Mouse (Mus musculus): ENCODE data around the gene Cebpb. TPM values are rescaled to one million over a fixed set of nuclear protein-coding genes. Genes with fewer than 3 reads are reported as not detected.

Cebpb gene
- polyA plus RNA-seq, 1 experiment from 2014 or later, result 0.51 TPM

DNA sequence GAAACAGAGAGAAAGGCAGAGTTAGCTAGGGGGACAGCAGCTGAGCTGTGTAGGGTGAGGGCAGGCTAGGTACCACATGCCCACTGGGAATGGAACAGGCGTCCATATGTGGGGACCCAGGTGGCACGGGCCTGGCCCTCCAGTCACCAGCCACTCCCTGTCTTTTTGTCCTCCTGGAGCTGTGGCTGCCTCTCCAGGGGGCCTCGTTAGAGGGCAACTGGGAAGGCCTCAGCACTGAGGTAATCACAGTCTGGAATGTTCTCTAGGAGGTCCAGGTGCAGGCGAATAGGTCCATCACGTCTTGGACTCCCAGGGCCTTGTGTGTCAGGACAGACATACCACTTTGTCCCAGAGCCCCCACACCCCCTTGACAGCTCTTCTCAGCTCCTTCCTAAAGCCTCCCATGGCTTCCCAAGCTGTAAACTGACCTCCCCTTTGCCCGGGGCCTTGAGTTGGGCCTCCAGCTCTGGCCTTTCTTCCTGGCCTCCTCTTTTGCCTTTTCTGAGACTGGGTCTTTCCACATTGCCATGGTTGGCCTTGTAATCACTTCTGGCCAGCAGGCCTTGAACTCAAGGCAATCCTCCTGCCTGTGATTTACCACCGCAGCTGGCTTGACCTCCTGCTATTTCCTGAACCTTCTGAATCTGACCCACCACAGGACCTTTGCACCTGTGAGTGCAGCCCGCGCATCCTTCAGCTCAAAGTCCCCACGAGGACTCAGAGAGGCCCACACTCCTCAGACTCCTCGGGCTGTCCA, 17.6 kb downstream of the Cebpb start:
- no peaks in the 10 kb centered on the region for H3K36me3 ChIP-seq (ENCODE audit: control insufficient read depth, insufficient read depth)
- ATAC-seq (replicated peaks; ENCODE audit: extremely low read depth, insufficient read depth, low FRiP score), result no peak
- no peak overlapping the region for H3K4me3 ChIP-seq (ENCODE audit: low read length)
- H3K27ac ChIP-seq (ENCODE audit: low read length), result no peak overlapping the region
- no peaks in the 10 kb centered on the region for H3K9me3 ChIP-seq (replicated peaks; ENCODE audit: control insufficient read depth, low read length)
- no peak overlapping the region for H3K4me2 ChIP-seq (ENCODE audit: low read depth, low read length)
- H3K4me1 ChIP-seq (ENCODE audit: control insufficient read depth, insufficient read depth, low read length), result 0 out of 2 replicates have a peak, but pooled peaks cover 3% of the 10 kb centered on the region
- peak overlapping the region; percentile 18 for H3K9ac ChIP-seq (ENCODE audit: low read length)
- no peaks in the 10 kb centered on the region for H3K27me3 ChIP-seq (ENCODE audit: control insufficient read depth, insufficient read depth, low read length)
- 65% methylated on average over 11 of the region's 11 CpGs for WGBS

DNA sequence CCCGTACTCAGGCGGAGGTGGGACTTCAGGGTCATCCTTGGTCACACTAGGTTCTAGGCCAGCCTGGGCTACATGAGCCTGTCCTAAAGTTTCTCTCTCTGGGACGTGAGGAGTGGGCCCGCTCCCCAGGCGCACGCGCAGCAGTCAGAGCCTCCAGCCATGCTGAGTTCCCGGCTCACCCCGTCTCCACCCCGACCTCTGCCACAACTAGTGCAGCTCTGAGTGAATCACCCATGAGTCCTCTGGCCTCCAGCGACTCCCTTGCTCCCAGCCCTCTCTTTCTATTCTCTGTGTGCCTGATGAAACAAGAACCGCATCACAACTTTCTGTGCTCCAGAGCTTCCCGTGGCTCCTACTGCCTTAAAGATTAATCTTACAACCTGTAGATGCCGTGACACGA, 19.7 kb downstream of the Cebpb start:
- 58% methylated on average over 15 of the region's 15 CpGs for WGBS
- peaks cover 4% of the 10 kb centered on the region for H3K4me1 ChIP-seq (ENCODE audit: control insufficient read depth, insufficient read depth, low read length)
- H3K27ac ChIP-seq (ENCODE audit: low read length), result no peak overlapping the region
- no peaks in the 10 kb centered on the region for H3K9me3 ChIP-seq (replicated peaks; ENCODE audit: control insufficient read depth, low read length)
- no peak for ATAC-seq (replicated peaks; ENCODE audit: extremely low read depth, insufficient read depth, low FRiP score)
- no peak overlapping the region for H3K4me3 ChIP-seq (ENCODE audit: low read length)
- no peak overlapping the region for H3K9ac ChIP-seq (ENCODE audit: low read length)
- H3K27me3 ChIP-seq (ENCODE audit: control insufficient read depth, insufficient read depth, low read length), result no peaks in the 10 kb centered on the region
- no peak overlapping the region for H3K4me2 ChIP-seq (ENCODE audit: low read depth, low read length)
- H3K36me3 ChIP-seq (ENCODE audit: control insufficient read depth, insufficient read depth), result no peaks in the 10 kb centered on the region

DNA sequence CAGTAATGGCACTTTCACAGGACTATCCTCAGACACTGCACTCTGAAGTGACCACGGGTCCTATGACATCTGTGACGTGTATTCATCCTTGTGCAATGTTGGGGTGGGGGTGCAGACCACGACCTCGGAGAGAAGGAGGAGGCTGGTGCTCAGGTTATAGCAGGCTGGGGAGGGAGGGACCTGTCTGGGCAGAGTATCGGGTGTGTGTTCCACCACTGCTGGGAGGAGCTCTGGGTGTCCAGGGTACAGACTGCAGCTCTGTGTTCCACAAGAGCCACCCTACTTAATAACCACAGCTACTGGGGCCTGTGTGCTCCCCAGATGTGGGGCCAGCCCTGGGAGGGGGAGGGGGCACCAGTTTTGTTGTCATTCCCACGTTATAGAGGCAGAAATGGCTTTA, 21.3 kb downstream of the Cebpb start:
- ATAC-seq (replicated peaks; ENCODE audit: extremely low read depth, insufficient read depth, low FRiP score), result no peak
- no peaks in the 10 kb centered on the region for H3K27me3 ChIP-seq (ENCODE audit: control insufficient read depth, insufficient read depth, low read length)
- peaks cover 11% of the 10 kb centered on the region for H3K4me1 ChIP-seq (ENCODE audit: control insufficient read depth, insufficient read depth, low read length)
- H3K36me3 ChIP-seq (ENCODE audit: control insufficient read depth, insufficient read depth), result no peaks in the 10 kb centered on the region
- no peak overlapping the region for H3K4me3 ChIP-seq (ENCODE audit: low read length)
- no peaks in the 10 kb centered on the region for H3K9me3 ChIP-seq (replicated peaks; ENCODE audit: control insufficient read depth, low read length)
- WGBS, result 66% methylated on average over 6 of the region's 6 CpGs
- H3K4me2 ChIP-seq (ENCODE audit: low read depth, low read length), result no peak overlapping the region
- H3K27ac ChIP-seq (ENCODE audit: low read length), result no peak overlapping the region
- H3K9ac ChIP-seq (ENCODE audit: low read length), result no peak overlapping the region

DNA sequence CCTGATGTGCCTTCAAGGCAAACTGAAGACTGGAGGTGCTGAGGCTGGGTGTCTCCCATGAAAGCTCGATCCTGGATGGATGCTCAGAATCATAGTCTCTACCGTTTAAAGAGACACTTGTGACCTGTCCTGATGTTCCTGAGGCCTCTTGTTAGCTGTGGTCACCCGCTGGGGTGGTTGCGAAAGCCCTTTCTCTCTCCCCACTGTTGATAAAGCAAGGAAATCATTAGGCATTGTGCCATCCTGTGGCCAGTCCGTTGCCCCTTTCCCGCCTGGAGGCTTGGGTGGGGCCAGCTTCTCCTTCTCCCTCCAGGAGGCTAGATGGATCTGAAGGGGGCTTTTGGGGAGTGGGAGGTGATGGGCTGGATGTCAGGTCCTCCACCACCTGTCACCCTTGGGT, 21.9 kb downstream of the Cebpb start:
- no peak for ATAC-seq (replicated peaks; ENCODE audit: extremely low read depth, insufficient read depth, low FRiP score)
- no peak overlapping the region for H3K9ac ChIP-seq (ENCODE audit: low read length)
- 57% methylated on average over 6 of the region's 6 CpGs for WGBS
- no peaks in the 10 kb centered on the region for H3K36me3 ChIP-seq (ENCODE audit: control insufficient read depth, insufficient read depth)
- no peaks in the 10 kb centered on the region for H3K27me3 ChIP-seq (ENCODE audit: control insufficient read depth, insufficient read depth, low read length)
- H3K9me3 ChIP-seq (replicated peaks; ENCODE audit: control insufficient read depth, low read length), result no peaks in the 10 kb centered on the region
- H3K27ac ChIP-seq (ENCODE audit: low read length), result no peak overlapping the region
- peaks cover 13% of the 10 kb centered on the region for H3K4me1 ChIP-seq (ENCODE audit: control insufficient read depth, insufficient read depth, low read length)
- no peak overlapping the region for H3K4me3 ChIP-seq (ENCODE audit: low read length)
- H3K4me2 ChIP-seq (ENCODE audit: low read depth, low read length), result no peak overlapping the region

DNA sequence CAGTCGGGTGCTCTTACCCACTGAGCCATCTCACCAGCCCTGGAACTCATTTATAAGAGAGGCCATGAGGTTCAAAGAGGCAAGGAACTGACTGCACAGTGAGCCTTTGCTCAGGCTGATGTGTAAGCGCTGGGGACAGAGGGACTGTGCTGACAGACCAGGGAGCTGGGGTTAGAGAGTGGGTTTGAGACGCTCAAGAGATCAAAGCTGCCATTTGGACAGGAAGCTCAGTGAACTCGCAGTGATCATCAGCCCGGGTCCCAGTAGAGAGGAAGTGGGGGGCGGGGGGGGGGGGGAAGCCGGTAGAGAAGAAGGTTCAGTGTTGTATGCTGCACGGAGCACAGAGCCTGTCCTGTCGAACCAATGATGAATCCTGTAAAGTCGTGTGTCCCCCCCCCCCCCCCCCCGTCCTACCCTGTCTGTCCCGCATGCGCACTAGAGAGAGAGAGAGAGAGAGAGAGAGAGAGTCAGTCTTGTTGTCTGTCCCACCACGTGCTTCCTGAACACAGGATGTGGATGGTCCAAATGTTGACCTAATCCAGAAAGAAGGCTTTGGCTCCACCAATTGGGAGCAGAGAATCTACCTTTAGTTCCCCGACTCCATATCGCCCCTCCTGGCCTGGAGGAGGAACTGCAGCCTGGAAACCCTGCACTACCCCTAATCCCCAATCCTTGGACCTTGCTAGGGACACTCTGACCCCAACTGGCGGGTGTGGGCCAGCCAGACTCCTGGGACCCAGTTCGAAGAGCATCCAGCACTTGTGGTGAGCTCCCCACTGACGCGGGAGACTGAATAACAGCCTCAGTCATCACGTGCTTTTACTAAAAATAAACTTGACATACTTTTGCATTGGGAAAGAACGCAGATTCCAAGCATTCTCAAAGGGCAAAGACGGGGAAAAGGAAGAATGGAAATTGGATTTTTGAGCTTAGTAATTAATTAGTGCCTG, 24.4 kb downstream of the Cebpb start:
- Histone ChIP-seq H3K4me1 (ENCODE audit: control insufficient read depth, insufficient read depth, low read length) (peaks cover 13% of the 10 kb centered on the region), H3K4me3 (ENCODE audit: low read length) (no peak overlapping the region), H3K27me3 (ENCODE audit: control insufficient read depth, insufficient read depth, low read length) (no peaks in the 10 kb centered on the region), H3K9ac (ENCODE audit: low read length) (no peak overlapping the region), H3K4me2 (ENCODE audit: low read depth, low read length) (peak overlapping the region; percentile 31), H3K9me3 (replicated peaks; ENCODE audit: control insufficient read depth, low read length) (no peaks in the 10 kb centered on the region), H3K36me3 (ENCODE audit: control insufficient read depth, insufficient read depth) (no peaks in the 10 kb centered on the region), H3K27ac (ENCODE audit: low read length) (peak overlapping the region; percentile 52)
- ATAC-seq (replicated peaks; ENCODE audit: extremely low read depth, insufficient read depth, low FRiP score), result no peak
- WGBS, result 54% methylated on average over 21 of the region's 23 CpGs

DNA sequence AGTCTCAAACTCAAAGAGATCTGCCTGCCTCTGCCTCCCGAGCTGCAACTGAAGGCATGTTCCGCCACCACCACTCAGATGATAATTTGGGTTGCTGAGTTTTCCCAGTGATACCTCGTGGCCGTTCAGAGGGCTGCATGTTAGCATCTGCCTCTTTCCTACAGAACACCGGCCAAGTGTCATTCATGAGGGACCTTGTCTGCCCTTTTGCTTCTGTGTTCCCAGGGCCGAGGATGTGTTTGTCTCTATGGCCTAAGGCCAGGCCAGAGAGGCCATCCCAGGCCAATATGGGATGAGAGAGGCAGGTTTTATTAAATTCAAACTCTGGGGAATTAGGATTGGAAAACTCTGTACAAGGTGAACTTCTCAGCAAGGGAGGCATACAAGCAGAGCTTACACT, 25.6 kb downstream of the Cebpb start:
- Histone ChIP-seq H3K4me1 (ENCODE audit: control insufficient read depth, insufficient read depth, low read length) (peaks cover 13% of the 10 kb centered on the region), H3K4me2 (ENCODE audit: low read depth, low read length) (no peak overlapping the region), H3K36me3 (ENCODE audit: control insufficient read depth, insufficient read depth) (no peaks in the 10 kb centered on the region), H3K9ac (ENCODE audit: low read length) (no peak overlapping the region), H3K9me3 (replicated peaks; ENCODE audit: control insufficient read depth, low read length) (no peaks in the 10 kb centered on the region), H3K27me3 (ENCODE audit: control insufficient read depth, insufficient read depth, low read length) (no peaks in the 10 kb centered on the region), H3K4me3 (ENCODE audit: low read length) (no peak overlapping the region), H3K27ac (ENCODE audit: low read length) (no peak overlapping the region; the same call in 1 of the 2 replicates)
- no peak for ATAC-seq (replicated peaks; ENCODE audit: extremely low read depth, insufficient read depth, low FRiP score)
- WGBS, result 86% methylated on average over 6 of the region's 6 CpGs

DNA sequence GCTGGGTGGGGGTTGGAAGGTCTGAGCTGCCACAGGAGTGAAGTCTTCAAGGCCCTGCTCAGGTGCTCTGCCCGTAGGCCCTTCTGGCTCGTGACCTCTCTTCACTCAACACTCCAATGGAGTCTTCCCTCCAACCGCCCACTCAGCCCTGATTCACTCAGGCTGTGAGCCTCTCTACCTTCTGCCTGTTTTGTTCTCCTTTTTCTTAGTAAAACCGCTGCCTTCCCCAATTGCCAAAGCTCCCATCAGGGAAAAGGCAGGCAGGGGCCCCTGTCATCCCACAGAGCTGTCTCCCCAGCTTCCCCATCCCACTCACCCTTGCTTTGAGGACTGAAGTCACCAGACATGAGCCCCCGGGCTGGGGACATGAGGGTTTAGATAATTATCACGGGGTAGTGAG, 26.3 kb downstream of the Cebpb start:
- H3K36me3 ChIP-seq (ENCODE audit: control insufficient read depth, insufficient read depth), result no peaks in the 10 kb centered on the region
- H3K9me3 ChIP-seq (replicated peaks; ENCODE audit: control insufficient read depth, low read length), result no peaks in the 10 kb centered on the region
- no peaks in the 10 kb centered on the region for H3K27me3 ChIP-seq (ENCODE audit: control insufficient read depth, insufficient read depth, low read length)
- H3K4me2 ChIP-seq (ENCODE audit: low read depth, low read length), result no peak overlapping the region
- H3K27ac ChIP-seq (ENCODE audit: low read length), result no peak overlapping the region
- H3K4me3 ChIP-seq (ENCODE audit: low read length), result no peak overlapping the region
- no peak overlapping the region for H3K9ac ChIP-seq (ENCODE audit: low read length)
- WGBS, result 62% methylated on average over 6 of the region's 6 CpGs
- H3K4me1 ChIP-seq (ENCODE audit: control insufficient read depth, insufficient read depth, low read length), result peaks cover 13% of the 10 kb centered on the region
- no peak for ATAC-seq (replicated peaks; ENCODE audit: extremely low read depth, insufficient read depth, low FRiP score)

DNA sequence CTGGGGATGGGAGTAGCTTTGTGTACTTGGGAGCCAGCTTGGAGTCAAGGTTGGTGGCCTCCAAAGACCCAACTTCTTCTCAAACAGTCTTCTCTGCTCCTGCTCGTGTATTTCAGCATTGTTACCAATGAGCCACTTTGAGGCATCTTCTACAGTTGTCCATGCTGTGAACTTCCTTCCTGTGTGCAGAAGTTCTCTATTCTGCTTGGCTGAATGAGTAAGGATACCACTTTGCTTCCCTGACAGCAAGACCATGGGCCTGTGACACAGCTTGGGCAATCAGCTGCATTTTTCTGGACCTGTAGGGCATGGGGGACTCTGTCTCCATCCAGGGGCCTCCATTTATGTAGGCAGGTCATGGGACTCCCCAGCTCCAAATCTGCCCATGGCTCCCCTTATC, 28.5 kb downstream of the Cebpb start:
- peaks cover 13% of the 10 kb centered on the region for H3K4me1 ChIP-seq (ENCODE audit: control insufficient read depth, insufficient read depth, low read length)
- no peak overlapping the region for H3K4me3 ChIP-seq (ENCODE audit: low read length)
- H3K36me3 ChIP-seq (ENCODE audit: control insufficient read depth, insufficient read depth), result no peaks in the 10 kb centered on the region
- no peak overlapping the region for H3K9ac ChIP-seq (ENCODE audit: low read length)
- no peaks in the 10 kb centered on the region for H3K9me3 ChIP-seq (replicated peaks; ENCODE audit: control insufficient read depth, low read length)
- no peak for ATAC-seq (replicated peaks; ENCODE audit: extremely low read depth, insufficient read depth, low FRiP score)
- WGBS, result 61% methylated on average over 1 of the region's 1 CpGs
- no peak overlapping the region for H3K4me2 ChIP-seq (ENCODE audit: low read depth, low read length)
- H3K27ac ChIP-seq (ENCODE audit: low read length), result no peak overlapping the region
- no peaks in the 10 kb centered on the region for H3K27me3 ChIP-seq (ENCODE audit: control insufficient read depth, insufficient read depth, low read length)

DNA sequence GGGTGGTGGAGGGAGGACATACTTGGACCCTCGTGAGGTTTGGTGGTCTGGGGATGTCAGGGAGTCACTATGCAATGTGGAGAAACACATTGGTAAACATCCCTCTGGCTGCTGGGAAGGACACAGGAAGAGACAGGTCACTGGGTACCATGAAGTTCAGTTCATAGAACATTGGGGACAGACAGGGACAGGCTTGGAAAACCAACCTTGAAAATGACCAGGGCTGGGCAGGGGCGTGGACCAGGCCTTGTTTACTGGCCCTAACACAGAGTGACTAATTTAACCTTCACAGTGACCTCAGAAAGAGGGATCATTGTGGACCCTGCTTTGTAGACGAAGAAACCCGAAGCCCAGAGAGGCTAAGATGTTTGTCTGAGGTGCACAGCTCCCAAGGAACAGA, 30.8 kb downstream of the Cebpb start:
- H3K9me3 ChIP-seq (replicated peaks; ENCODE audit: control insufficient read depth, low read length), result no peaks in the 10 kb centered on the region
- no peak overlapping the region for H3K4me2 ChIP-seq (ENCODE audit: low read depth, low read length)
- WGBS, result 81% methylated on average over 4 of the region's 4 CpGs
- H3K27me3 ChIP-seq (ENCODE audit: control insufficient read depth, insufficient read depth, low read length), result peaks cover under 1% of the 10 kb centered on the region; the same call in 1 of the 2 replicates
- ATAC-seq (replicated peaks; ENCODE audit: extremely low read depth, insufficient read depth, low FRiP score), result no peak
- 0 out of 2 replicates have a peak, but pooled peaks cover 3% of the 10 kb centered on the region for H3K4me1 ChIP-seq (ENCODE audit: control insufficient read depth, insufficient read depth, low read length)
- no peak overlapping the region for H3K27ac ChIP-seq (ENCODE audit: low read length)
- no peak overlapping the region for H3K9ac ChIP-seq (ENCODE audit: low read length)
- no peaks in the 10 kb centered on the region for H3K36me3 ChIP-seq (ENCODE audit: control insufficient read depth, insufficient read depth)
- H3K4me3 ChIP-seq (ENCODE audit: low read length), result no peak overlapping the region
